9 mouse cellular contexts compared by ENCODE assay signal in genomic region chr7:28601668-28602067, GRCm38 (mm10). TPM values are rescaled to one million over a fixed set of nuclear protein-coding genes. Genes with fewer than 3 reads are reported as not detected.
DNase-seq lines count a peak whose midpoint lies in the region; ATAC-seq and TF ChIP-seq lines count a peak whose summit lies in the region.
"Had no signal": no experiment of that assay in that cellular context is flagged by ENCODE, and none has a peak within 500 bp of the region (broad histone marks: within the 10 kb centered on the region; RNA-seq: fewer than 3 reads in every experiment).

No protein-coding gene starts in this region.

- no peak overlapping the region for H3K4me2 ChIP-seq in kidney, postnatal 0 days (ENCODE audit: low read length)
- H3K4me2 ChIP-seq in kidney, embryonic 16.5 days (replicated peaks; ENCODE audit: low read depth, low read length) = no peak overlapping the region

- intact Hi-C loops in gastrocnemius, postnatal 14 days (cut with DNase I; ENCODE audit: low total_unique reads) = loop anchor here (5.0 kb wide), 3 partner anchors 34 to 154 kb away; no protein-coding TSS in a partner anchor
- intact Hi-C loops in left cerebral cortex, postnatal 4 days (cut with DNase I) = loop anchor here (2.0 to 10.0 kb wide), 4 partner anchors 34 to 155 kb away; partner anchors contain the start of genes Nccrp1 and Sycn

- no peak overlapping the region for H3K9ac ChIP-seq in kidney, postnatal 0 days (ENCODE audit: low read depth, low read length)
- H3K9ac ChIP-seq in kidney, embryonic 16.5 days (replicated peaks; ENCODE audit: low read length) = no peak overlapping the region
- H3K9ac ChIP-seq in MEL (ENCODE audit: control insufficient read depth, low read depth, low read length, poor library complexity, severe bottlenecking) = 0 out of 2 replicates have a peak overlapping the region, but pooled peaks have one; percentile 26

- peaks cover 11% of the 10 kb centered on the region for H3K79me2 ChIP-seq in MEL (ENCODE audit: control insufficient read depth, insufficient read depth, low read length, poor library complexity)

- peak; percentile 83 for TF ChIP-seq RAD21 in MEL (IDR thresholded peaks at IDR 0.05; ENCODE audit: low read depth, low read length)

- WGBS in kidney, postnatal 0 days = 17% methylated on average over 7 of the region's 7 CpGs
- WGBS in kidney, embryonic 16.5 days = 10% methylated on average over 7 of the region's 7 CpGs

- H3K27ac ChIP-seq in kidney, postnatal 0 days = no peak overlapping the region
- H3K27ac ChIP-seq in kidney, embryonic 16.5 days (ENCODE audit: low read length) = no peak overlapping the region
- no peak overlapping the region for H3K27ac ChIP-seq in MEL (ENCODE audit: control insufficient read depth, low read depth, low read length)

- TF ChIP-seq CTCF in kidney, postnatal 0 days (IDR thresholded peaks at IDR 0.05; ENCODE audit: low read depth) = peak; percentile 82
- peak; percentile 73 to 90 (median 79) for TF ChIP-seq CTCF in MEL (IDR thresholded peaks at IDR 0.05 in 2 of 3, conservative IDR thresholded peaks at IDR 0.05 in 1 of 3; ENCODE audit: control insufficient read depth in 1 of 3, insufficient read depth in 1 of 3, low read depth in 2 of 3, low read length in 3 of 3, poor library complexity in 1 of 3, severe bottlenecking in 1 of 3)

- peaks cover 4% of the 10 kb centered on the region for H3K4me1 ChIP-seq in kidney, postnatal 0 days (replicated peaks; ENCODE audit: insufficient read depth, low read length)
- H3K4me1 ChIP-seq in kidney, embryonic 16.5 days (ENCODE audit: insufficient read depth, low read length) = peaks cover 11% of the 10 kb centered on the region
- peaks cover 4 to 7% of the 10 kb centered on the region in 2 experiments for H3K4me1 ChIP-seq in MEL (ENCODE audit: control insufficient read depth in 1 of 2, insufficient read depth in 2 of 2, low read length in 2 of 2)

- H3K36me3 ChIP-seq in kidney, postnatal 0 days (ENCODE audit: insufficient read depth, low read length) = no peaks in the 10 kb centered on the region
- no peaks in the 10 kb centered on the region for H3K36me3 ChIP-seq in kidney, embryonic 16.5 days (ENCODE audit: insufficient read depth, low read length)
- peaks cover 0 to 11% of the 10 kb centered on the region in 2 experiments; a peak in 2 of 4 replicates for H3K36me3 ChIP-seq in MEL (ENCODE audit: control insufficient read depth in 1 of 2, insufficient read depth in 2 of 2, low read length in 2 of 2)

- no peak overlapping the region for H3K4me3 ChIP-seq in kidney, postnatal 0 days (replicated peaks; ENCODE audit: low read depth, low read length)
- no peak overlapping the region for H3K4me3 ChIP-seq in kidney, embryonic 16.5 days (ENCODE audit: low read length)
- H3K4me3 ChIP-seq in MEL (ENCODE audit: control insufficient read depth in 1 of 2, insufficient read depth in 1 of 2, low read depth in 2 of 2, low read length in 2 of 2) = no peak overlapping the region

- no peak for ATAC-seq in kidney, postnatal 0 days (replicated peaks; ENCODE audit: low FRiP score, low read depth)
- ATAC-seq in kidney, embryonic 16.5 days (ENCODE audit: low FRiP score, low TSS enrichment) = no peak
- ATAC-seq in monocyte, adult 5-6 weeks (replicated peaks; ENCODE audit: insufficient number of reproducible peaks, low FRiP score, low TSS enrichment, poor library complexity, severe bottlenecking) = no peak

- no peak for TF ChIP-seq EP300 in MEL (IDR thresholded peaks at IDR 0.05; ENCODE audit: low read depth in 1 of 2, low read length in 2 of 2)

- peak; percentile 75 for DNase-seq in kidney, postnatal 0 days (ENCODE audit: low spot score)
- DNase-seq in MEL (ENCODE audit: low read depth, low spot score) = peak; percentile 79
- peak; percentile 70 for DNase-seq in cerebellum, adult 8-10 months
- DNase-seq in gastrocnemius, postnatal 14 days = peak; percentile 46
- peak; percentile 63 for DNase-seq in left cerebral cortex, postnatal 4 days
- DNase-seq in retina, postnatal 7 days (ENCODE audit: low read depth, low spot score) = peak; percentile 61

- no peaks in the 10 kb centered on the region for H3K9me3 ChIP-seq in kidney, postnatal 0 days (replicated peaks; ENCODE audit: low read length)
- no peaks in the 10 kb centered on the region for H3K9me3 ChIP-seq in kidney, embryonic 16.5 days (ENCODE audit: low read length)
- no peaks in the 10 kb centered on the region for H3K9me3 ChIP-seq in MEL (replicated peaks; ENCODE audit: insufficient read depth, low read length)

- H3K27me3 ChIP-seq in kidney, postnatal 0 days (ENCODE audit: insufficient read depth, low read length) = no peaks in the 10 kb centered on the region
- no peaks in the 10 kb centered on the region for H3K27me3 ChIP-seq in kidney, embryonic 16.5 days (ENCODE audit: insufficient read depth, low read length)
- no peaks in the 10 kb centered on the region for H3K27me3 ChIP-seq in MEL (ENCODE audit: control insufficient read depth in 1 of 2, insufficient read depth in 2 of 2, low read length in 2 of 2)

- no peak for TF ChIP-seq POLR2A in MEL (IDR thresholded peaks at IDR 0.05; ENCODE audit: control insufficient read depth in 1 of 2, insufficient read depth in 1 of 2, low read depth in 1 of 2, low read length in 2 of 2, poor library complexity in 1 of 2)

TF ChIP-seq in MEL, 35 proteins besides CTCF, POLR2A, EP300 and RAD21 (continues in another document):
- TF ChIP-seq SMC3 (IDR thresholded peaks at IDR 0.05; ENCODE audit: low read depth, low read length) (peak; percentile 74), MXI1 (IDR thresholded peaks at IDR 0.05; ENCODE audit: low read depth, low read length) (no peak), POLR2AphosphoS5 (IDR thresholded peaks at IDR 0.05; ENCODE audit: borderline replicate concordance, low read depth, low read length) (no peak), JUND (IDR thresholded peaks at IDR 0.05; ENCODE audit: low read depth, low read length) (no peak), MAX (IDR thresholded peaks at IDR 0.05; ENCODE audit: low read length) (no peak), KAT2A (conservative IDR thresholded peaks at IDR 0.05; ENCODE audit: low read depth, low read length) (no peak), NELFE (IDR thresholded peaks at IDR 0.05; ENCODE audit: low read depth, low read length) (no peak), CHD1 (IDR thresholded peaks at IDR 0.05; ENCODE audit: low read depth, low read length) (no peak), GATA1 (IDR thresholded peaks at IDR 0.05; ENCODE audit: low read depth, low read length) (no peak), ELF1 (IDR thresholded peaks at IDR 0.05; ENCODE audit: low read depth, low read length) (no peak), ETS1 (IDR thresholded peaks at IDR 0.05; ENCODE audit: low read depth, low read length) (0 out of 2 replicates have a peak, but pooled peaks have one; percentile 7), BHLHE40 (IDR thresholded peaks at IDR 0.05; ENCODE audit: borderline replicate concordance, low read depth, low read length) (peak; percentile 32; the same call in 1 of the 2 replicates), RCOR1 (IDR thresholded peaks at IDR 0.05; ENCODE audit: low read depth, low read length) (no peak), USF1 (IDR thresholded peaks at IDR 0.05; ENCODE audit: low read depth, low read length) (no peak), UBTF (IDR thresholded peaks at IDR 0.05; ENCODE audit: borderline replicate concordance, insufficient read depth, low read depth, low read length) (no peak), GABPA (IDR thresholded peaks at IDR 0.05; ENCODE audit: low read depth, low read length) (no peak), ZKSCAN1 (IDR thresholded peaks at IDR 0.05; ENCODE audit: low read depth, low read length) (no peak), POLR2AphosphoS2 (IDR thresholded peaks at IDR 0.05; ENCODE audit: low read length) (no peak), ZNF384 (IDR thresholded peaks at IDR 0.05; ENCODE audit: low read depth, low read length) (0 out of 2 replicates have a peak, but pooled peaks have one; percentile 9), MAFK (IDR thresholded peaks at IDR 0.05; ENCODE audit: borderline replicate concordance, low read depth, low read length) (no peak)

RNA-seq across cellular contexts. Expression of gene Pak4, which starts 3.7 kb away (rescaled TPM):
- 33.5 and 36.6 TPM in 2 replicates for polyA plus RNA-seq in kidney, postnatal 0 days (2015; fragmentation: Nextera tagmentation; extraction: Ambion mirVana)
- polyA plus RNA-seq in kidney, embryonic 16.5 days (2015; fragmentation: Nextera tagmentation; extraction: Ambion mirVana) = 78.4 and 79.6 TPM in 2 replicates
- 9.3 and 9.7 TPM in 2 replicates for total RNA-seq in MEL (2012; rRNA removed)
- 10 to 100 TPM in 1 of 2 experiments, not detected in 1; 26.6 TPM for polyA plus RNA-seq in MEL (2012; ENCODE audit: insufficient read depth in 1 of 2, insufficient read length in 2 of 2, low read depth in 1 of 2, low replicate concordance in 2 of 2, missing spikeins in 1 of 2)
- 1 to 10 TPM; 2.9 to 4.6 TPM for total RNA-seq in gastrocnemius, postnatal 14 days (2021)
- total RNA-seq in left cerebral cortex, postnatal 4 days (2021) = 10 to 100 TPM; 11.6 to 11.9 TPM
- total RNA-seq in monocyte, adult 5-6 weeks (2017) = 3.8 to 7.5 TPM (median 4.7 TPM) in 3 replicates

RNA-seq across cellular contexts. Expression of gene Samd4b, which starts 3.7 kb away (rescaled TPM):
- polyA plus RNA-seq in kidney, postnatal 0 days (2015; fragmentation: Nextera tagmentation; extraction: Ambion mirVana) = 18.4 and 19.5 TPM in 2 replicates
- 16.7 and 20.7 TPM in 2 replicates for polyA plus RNA-seq in kidney, embryonic 16.5 days (2015; fragmentation: Nextera tagmentation; extraction: Ambion mirVana)
- total RNA-seq in MEL (2012; rRNA removed) = 6.4 and 7.2 TPM in 2 replicates
- 10 to 100 TPM in 1 of 2 experiments, not detected in 1; 45.9 TPM for polyA plus RNA-seq in MEL (2012; ENCODE audit: insufficient read depth in 1 of 2, insufficient read length in 2 of 2, low read depth in 1 of 2, low replicate concordance in 2 of 2, missing spikeins in 1 of 2)
- 10 to 100 TPM; 15.7 to 18.5 TPM for total RNA-seq in gastrocnemius, postnatal 14 days (2021)
- total RNA-seq in left cerebral cortex, postnatal 4 days (2021) = 10 to 100 TPM; 67.9 to 70.0 TPM
- 7.1 to 11.4 TPM (median 10.1 TPM) in 3 replicates for total RNA-seq in monocyte, adult 5-6 weeks (2017)

RNA-seq across cellular contexts. Expression of gene Acp7, which starts 29.5 kb away (rescaled TPM):
- polyA plus RNA-seq in kidney, postnatal 0 days (2015; fragmentation: Nextera tagmentation; extraction: Ambion mirVana) = not detected in 2 replicates
- not detected in 2 replicates for polyA plus RNA-seq in kidney, embryonic 16.5 days (2015; fragmentation: Nextera tagmentation; extraction: Ambion mirVana)
- total RNA-seq in MEL (2012; rRNA removed) = not detected in 2 replicates
- polyA plus RNA-seq in MEL (2012; ENCODE audit: insufficient read depth in 1 of 2, insufficient read length in 2 of 2, low read depth in 1 of 2, low replicate concordance in 2 of 2, missing spikeins in 1 of 2) = not detected
- total RNA-seq in gastrocnemius, postnatal 14 days (2021) = not detected
- total RNA-seq in left cerebral cortex, postnatal 4 days (2021) = under 1 TPM; 0.18 to 0.89 TPM
- total RNA-seq in monocyte, adult 5-6 weeks (2017) = not detected in 3 replicates
- polyA plus RNA-seq: liver, embryonic 16.5 days had no signal

RNA-seq across cellular contexts. Expression of gene Nccrp1, which starts 54.6 kb away (rescaled TPM):
- 5.5 and 7.3 TPM in 2 replicates for polyA plus RNA-seq in kidney, postnatal 0 days (2015; fragmentation: Nextera tagmentation; extraction: Ambion mirVana)
- 0.18 TPM in 1 of 2 replicates, not detected in the other for polyA plus RNA-seq in kidney, embryonic 16.5 days (2015; fragmentation: Nextera tagmentation; extraction: Ambion mirVana)
- total RNA-seq in MEL (2012; rRNA removed) = not detected in 2 replicates
- polyA plus RNA-seq in MEL (2012; ENCODE audit: insufficient read depth in 1 of 2, insufficient read length in 2 of 2, low read depth in 1 of 2, low replicate concordance in 2 of 2, missing spikeins in 1 of 2) = not detected
- total RNA-seq in gastrocnemius, postnatal 14 days (2021) = not detected
- total RNA-seq in left cerebral cortex, postnatal 4 days (2021) = not detected
- not detected in 3 replicates for total RNA-seq in monocyte, adult 5-6 weeks (2017)
- polyA plus RNA-seq: liver, embryonic 16.5 days had no signal
